Mouse (Mus musculus): Measurements from ENCODE around the gene Nudt3.

DNA sequence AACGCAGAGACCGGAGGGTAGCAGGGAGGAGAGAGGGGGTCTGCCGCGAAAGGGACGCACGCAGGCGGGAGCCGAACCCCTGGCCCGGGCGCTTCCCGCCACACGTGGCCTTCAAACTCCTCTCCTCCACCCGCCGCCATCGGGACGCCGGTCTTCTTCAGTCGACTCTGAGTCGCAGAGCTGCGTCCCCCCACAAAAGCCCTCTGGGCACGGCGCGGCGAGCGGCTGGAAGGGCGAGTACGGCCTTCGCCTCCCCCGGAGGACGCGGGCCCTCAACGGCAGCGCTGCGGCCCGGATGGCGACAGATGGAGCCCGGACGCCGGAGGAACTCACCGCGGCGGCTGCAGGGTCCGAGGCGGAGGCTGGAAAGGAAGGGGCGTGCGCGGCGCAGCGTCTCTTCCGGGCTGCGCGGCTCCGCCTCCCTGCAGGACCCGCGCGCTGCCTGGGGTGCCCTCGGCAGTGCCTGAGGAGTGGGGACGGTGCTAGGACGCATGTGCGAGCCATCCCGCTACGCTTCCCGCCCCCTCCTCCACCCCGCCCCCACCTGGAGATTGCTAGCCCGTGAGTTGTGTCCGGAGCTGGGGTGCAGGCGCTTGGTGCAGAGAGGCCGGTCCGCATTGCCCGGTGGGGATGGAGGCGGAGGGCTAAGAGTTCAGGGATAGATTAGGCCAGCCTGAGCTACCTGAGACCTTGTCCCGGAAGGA is 11.7 kb upstream of the Nudt3 start, which contains the start of gene RPS10-NUDT3:
- TF ChIP-seq EP300 (IDR thresholded peaks at IDR 0.05) (no peak), CTCF (IDR thresholded peaks at IDR 0.05) (no peak)
